Mouse (Mus musculus) left cerebral cortex, adult 9 months (tissue): ENCODE results near the gene Brpf3.
"Not testable (repeated sequence)": the region's sequence is repeated elsewhere in the genome, so short reads cannot be mapped to it uniquely, and the experiment has no call there.

Source experiments
- DNase-seq, 2 experiments: peaks; one replicate each; pipeline ENCODE4 v3.0.0; 2022; ENCODE audit warnings: low spot score in 2 of 2

The Brpf3 gene

DNA sequence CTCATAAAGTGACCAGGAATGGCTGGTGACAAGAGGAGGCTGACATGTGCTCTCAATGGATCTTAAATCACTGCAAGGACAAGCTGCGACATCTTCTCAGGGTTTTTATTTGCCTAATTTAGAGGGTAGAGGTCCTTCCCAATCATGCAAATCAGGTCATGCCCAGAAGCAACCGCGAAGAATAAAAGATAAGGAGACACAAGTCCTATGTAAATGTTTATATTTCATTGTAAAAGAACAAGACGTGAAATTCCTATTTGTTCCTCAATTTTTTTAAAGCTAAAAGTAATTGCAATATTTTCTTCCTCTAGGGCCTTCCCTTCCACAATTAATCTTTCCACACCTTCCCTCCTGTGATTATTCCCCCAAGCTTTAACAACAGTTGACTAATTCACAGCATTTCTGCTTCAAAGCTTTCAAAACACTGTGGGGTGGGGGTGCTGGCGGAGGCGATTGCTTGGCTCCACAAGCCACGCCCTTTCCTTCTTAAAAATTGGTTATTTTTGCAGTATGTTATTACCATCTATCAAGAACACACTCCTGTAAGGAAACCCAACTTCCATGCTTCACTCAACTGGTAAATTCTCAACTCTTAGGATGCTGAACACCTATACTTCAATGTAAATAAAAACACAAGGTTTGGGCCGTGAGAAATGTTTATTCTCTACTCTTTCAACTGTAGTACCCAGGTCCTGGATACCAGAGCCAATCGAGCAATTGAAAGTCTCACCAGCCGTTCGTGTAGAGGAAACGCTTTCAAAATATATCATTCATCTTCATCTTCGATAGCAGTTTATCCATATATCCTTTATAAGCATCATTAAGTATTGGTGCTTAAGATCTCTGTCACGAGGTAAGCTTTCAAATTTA, 1.4 kb upstream of the Brpf3 start:
- DNase-seq, result no peak

DNA sequence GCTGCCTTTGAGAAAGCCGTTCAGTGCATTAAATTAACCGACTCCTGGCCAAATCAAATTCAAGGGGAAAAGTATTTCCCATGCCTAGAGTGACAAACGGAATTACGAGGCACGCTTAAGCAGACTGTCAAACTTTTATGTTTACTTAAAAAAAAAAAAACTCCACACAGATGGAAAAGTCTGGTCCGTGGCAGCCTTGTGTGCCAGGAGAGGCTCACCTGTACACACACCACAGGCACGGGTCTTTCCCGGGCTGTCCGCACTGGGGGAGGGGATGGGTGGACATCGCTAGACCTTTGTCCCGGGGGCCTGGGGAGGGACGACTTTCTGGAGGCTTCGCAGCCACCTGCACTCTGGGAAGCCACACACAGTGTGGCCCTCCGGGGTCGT, 614 bp upstream of the Brpf3 start:
- DNase-seq, result no peak

GRCm38 (mm10) chr17:28801474-28802005, 650 bp downstream of the Brpf3 start:
- DNase-seq, result peak; percentile 91 to 96

DNA sequence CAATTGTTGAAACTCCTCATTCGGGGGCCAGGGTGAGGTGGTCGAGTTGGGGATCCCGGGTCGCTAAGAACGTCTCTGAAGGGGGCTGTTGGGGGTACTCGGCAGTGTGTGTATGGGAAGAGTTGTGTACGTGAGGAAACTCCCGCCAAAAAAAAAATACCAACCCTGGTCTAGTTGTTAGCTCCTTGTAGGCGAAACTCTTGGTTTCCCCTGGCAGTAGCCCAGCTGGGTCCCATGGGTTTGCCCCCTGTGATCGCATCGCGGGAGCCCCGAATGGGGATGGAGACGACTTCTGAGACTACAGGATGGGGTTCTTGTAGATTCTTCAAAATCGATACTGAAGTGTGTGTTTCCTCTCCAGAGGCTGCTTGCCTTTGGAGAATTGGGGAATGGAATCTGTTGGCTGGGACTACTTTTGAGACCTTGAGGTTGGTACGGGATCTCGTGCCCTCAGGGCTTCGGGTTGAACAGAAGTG, 1.2 kb downstream of the Brpf3 start:
- no peak for DNase-seq

- DNase-seq, result no peak
Observed at GRCm38 (mm10) chr17:28803316-28803715, 2.4 kb downstream of the Brpf3 start.

GRCm38 (mm10) chr17:28804973-28805372, 4.1 kb downstream of the Brpf3 start:
- DNase-seq, result no peak

GRCm38 (mm10) chr17:28806770-28807169, 5.9 kb downstream of the Brpf3 start:
- no peak for DNase-seq

GRCm38 (mm10) chr17:28808714-28809113, 7.8 kb downstream of the Brpf3 start:
- no peak for DNase-seq

- no peak for DNase-seq
Observed at GRCm38 (mm10) chr17:28809175-28809831, 8.4 kb downstream of the Brpf3 start.

DNA sequence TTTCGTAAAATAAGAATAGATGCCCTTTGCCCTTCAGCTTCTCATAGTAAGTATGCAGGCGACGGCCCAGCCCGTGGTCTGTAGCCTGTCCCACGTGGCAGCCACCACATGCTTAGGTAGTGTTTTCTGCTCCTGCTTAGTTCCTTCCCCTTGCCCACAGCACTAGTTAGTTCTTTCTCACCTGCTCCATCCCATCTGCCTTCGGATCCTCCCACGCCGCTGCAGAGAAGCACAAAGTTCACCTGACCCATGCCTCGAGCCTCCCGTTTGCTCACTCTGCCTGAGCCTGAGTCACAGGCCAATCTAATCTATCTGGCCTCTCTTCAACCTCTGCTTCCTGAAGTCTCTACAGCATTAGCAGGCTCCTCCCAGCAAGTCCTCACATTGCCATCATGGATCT, 11.5 kb downstream of the Brpf3 start:
- no peak for DNase-seq

DNA sequence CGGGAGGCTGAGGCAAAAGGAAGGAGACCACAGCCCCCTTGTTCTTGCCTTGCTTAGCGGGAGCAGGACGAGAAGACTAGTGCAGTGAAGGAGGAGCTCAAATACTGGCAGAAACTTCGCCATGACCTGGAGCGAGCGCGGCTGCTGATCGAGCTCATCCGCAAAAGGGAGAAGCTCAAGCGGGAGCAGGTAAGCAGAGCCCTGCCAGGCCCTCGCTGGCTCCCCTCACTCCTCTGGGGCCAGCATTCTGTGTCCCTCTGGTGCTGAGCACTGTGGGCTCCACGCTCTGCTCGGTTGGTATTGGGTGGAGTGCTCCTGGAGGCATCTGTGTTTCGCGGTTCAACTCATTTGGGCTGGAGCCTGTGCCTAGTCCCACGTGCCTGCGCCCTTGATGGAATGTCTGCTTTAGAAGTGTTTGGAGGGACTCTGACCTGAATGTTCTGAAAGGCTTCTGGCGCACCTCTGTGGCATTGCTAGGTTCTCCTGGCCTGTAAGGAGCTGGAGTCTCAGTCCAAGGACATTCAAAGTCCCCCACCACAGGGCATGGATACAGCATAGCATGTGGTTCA, 13.7 kb downstream of the Brpf3 start:
- no peak for DNase-seq

GRCm38 (mm10) chr17:28815384-28816004, 14.6 kb downstream of the Brpf3 start:
- no peak for DNase-seq

DNA sequence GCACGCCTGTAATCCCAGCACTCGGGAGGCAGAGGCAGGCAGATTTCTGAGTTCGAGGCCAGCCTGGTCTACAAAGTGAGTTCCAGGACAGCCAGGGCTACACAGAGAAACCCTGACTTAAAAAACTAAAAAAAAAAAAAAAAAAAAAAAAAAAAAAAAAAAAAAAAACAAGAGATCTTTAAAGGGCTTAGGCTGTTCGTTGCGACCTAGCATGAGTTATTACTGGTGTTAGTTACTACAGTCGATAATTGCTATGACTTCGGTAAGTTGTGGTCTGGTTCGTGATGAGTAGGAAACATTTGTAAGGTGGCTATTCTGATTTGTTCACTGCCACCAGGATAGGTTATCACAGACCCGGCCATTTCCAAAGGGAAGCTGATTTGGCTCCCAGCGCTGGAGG, 15.4 kb downstream of the Brpf3 start:
- DNase-seq, result not testable (repeated sequence)

GRCm38 (mm10) chr17:28816875-28817811, 16.3 kb downstream of the Brpf3 start:
- no peak for DNase-seq

DNA sequence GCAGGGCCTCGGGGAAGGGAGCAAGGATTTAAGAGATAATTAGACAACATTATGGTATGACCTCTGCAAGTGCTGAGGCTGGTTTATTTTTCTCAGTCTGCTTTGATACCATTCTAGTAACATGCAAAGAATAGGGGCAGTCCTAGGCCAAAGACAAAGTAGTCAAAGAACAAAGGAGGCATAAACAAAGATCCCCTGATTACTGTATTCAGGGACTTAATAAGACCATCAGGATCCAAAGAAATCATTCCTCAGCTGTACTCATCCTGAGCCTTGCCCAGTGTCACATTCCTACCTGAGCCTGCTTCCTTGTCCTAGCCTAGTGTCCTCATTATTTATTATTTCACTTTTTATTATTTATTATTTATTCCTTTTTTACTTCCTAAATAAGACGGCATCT, 19.3 kb downstream of the Brpf3 start:
- no peak for DNase-seq

GRCm38 (mm10) chr17:28823004-28823745, 22.3 kb downstream of the Brpf3 start:
- no peak for DNase-seq

DNA sequence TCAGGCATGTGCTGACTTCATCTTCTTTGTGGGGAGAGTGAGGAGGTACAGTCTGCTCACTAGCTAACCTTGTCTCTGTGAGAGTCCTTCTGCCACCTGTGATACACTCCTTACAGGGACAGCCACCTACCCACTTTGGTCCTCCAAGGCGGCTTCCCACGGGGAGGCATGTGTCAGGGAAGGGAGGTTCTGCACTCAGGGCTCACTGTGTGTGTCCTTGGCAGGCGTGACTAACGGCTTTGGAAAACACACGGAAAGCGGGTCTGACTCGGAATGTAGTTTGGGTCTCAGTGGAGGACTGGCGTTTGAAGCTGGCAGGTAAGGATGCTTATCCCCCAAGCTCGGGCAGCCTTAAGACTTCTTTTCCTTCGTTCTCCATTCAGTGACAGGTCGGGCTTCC, 22.9 kb downstream of the Brpf3 start:
- DNase-seq, result no peak

GRCm38 (mm10) chr17:28824896-28825295, 24.0 kb downstream of the Brpf3 start:
- peak in 1 of 2 experiments; percentile 58 for DNase-seq

- no peak for DNase-seq
Observed at GRCm38 (mm10) chr17:28825359-28826041, 24.6 kb downstream of the Brpf3 start.
